Mouse (Mus musculus): ENCODE data around the gene Flt3l. TPM values are rescaled to one million over a fixed set of nuclear protein-coding genes. Genes with fewer than 3 reads are reported as not detected.
A peak's percentile ranks its signal among the peaks of the same experiment; 100 is the strongest.
"Not testable (repeated sequence)": the region's sequence is repeated elsewhere in the genome, so short reads cannot be mapped to it uniquely, and the experiment has no call there.

Gene Flt3l
- total and polyA plus RNA-seq, 2 experiments from 2014 or later, result 1.9 to 2.3 TPM

GRCm38 (mm10) chr7:45179469-45179868 is 43.2 kb upstream of the Flt3l start, which contains the start of gene Gfy:
Gene Gfy (minus strand): TSS chr7:45179569.
- no peak for ATAC-seq
- Histone ChIP-seq H3K4me3 (ENCODE audit: low read depth, low read length) (no peak within 1 kb of the TSS), H3K4me1 (ENCODE audit: insufficient read depth) (no peaks in the 10 kb centered on the region; the same call in 1 of the 2 replicates), H3K4me2 (ENCODE audit: low read depth) (no peak within 1 kb of the TSS), H3K27me3 (ENCODE audit: insufficient read depth, low read length) (peaks cover 92% of the 10 kb centered on the region), H3K9me3 (ENCODE audit: low read length) (no peaks in the 10 kb centered on the region), H3K27ac (ENCODE audit: low read depth, low read length) (no peak within 1 kb of the TSS), H3K36me3 (ENCODE audit: insufficient read depth) (no peaks in the 10 kb centered on the region), H3K9ac (no peak within 1 kb of the TSS)
- no peak for TF ChIP-seq CTCF (IDR thresholded peaks at IDR 0.05; ENCODE audit: low read depth)
- 23% methylated on average over 7 of the region's 7 CpGs for WGBS
- DNase-seq, result no peak

DNA sequence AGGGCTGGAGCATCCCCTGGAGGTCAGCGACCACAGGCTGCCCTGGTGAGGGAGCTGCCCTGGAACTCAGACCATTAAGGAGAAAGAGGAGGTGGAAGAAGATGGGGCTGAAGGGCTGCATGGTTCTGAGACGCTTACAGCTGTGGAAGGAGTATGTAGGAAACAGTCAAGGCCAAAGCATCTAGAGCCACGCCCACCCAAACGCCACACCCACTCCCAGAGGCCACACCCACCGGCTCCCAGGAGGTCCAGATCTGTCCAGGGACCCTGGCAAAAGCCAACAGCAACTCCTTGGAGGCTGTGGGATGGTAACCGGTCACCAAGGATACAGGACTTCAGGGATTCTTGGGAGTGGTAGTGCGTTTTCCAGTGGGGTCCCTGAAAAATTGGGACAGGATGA is 42.3 kb upstream of the Flt3l start:
- DNase-seq (no peak), ATAC-seq (no peak)
- whole genome bisulfite sequencing, result 32% methylated on average over 7 of the region's 7 CpGs
- no peaks in the 10 kb centered on the region; the same call in 1 of the 2 replicates for H3K4me1 ChIP-seq (ENCODE audit: insufficient read depth)
- no peak for TF ChIP-seq CTCF (IDR thresholded peaks at IDR 0.05; ENCODE audit: low read depth)
- H3K4me3 ChIP-seq (ENCODE audit: low read depth, low read length), result no peak overlapping the region
- no peak overlapping the region for H3K27ac ChIP-seq (ENCODE audit: low read depth, low read length)
- no peaks in the 10 kb centered on the region for H3K36me3 ChIP-seq (ENCODE audit: insufficient read depth)
- H3K9ac ChIP-seq, result no peak overlapping the region
- no peaks in the 10 kb centered on the region for H3K9me3 ChIP-seq (ENCODE audit: low read length)
- H3K4me2 ChIP-seq (ENCODE audit: low read depth), result no peak overlapping the region
- peaks cover 91% of the 10 kb centered on the region for H3K27me3 ChIP-seq (ENCODE audit: insufficient read depth, low read length)

DNA sequence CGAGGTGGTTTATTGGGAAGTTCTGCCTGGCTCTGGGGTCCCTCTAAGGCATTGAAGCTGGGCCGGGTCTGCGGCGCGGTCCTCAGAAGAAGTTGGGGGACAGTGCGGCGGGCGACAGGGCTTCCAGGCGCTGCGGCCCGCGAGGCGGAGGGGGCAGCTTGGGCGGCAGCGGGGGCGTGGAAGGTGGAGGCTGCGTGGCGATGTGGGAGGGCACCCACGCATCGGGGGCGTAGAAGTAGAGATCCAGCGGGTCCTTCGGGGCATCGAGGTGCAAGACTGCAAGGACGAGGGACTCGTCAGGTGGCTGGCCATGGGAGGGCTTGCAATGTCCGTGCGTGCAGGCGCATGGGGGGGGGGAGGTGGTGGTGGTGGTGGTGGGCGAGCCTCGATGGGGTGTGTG is 40.1 kb upstream of the Flt3l start:
- no peak for ATAC-seq
- H3K4me3 ChIP-seq (ENCODE audit: low read depth, low read length), result peak overlapping the region; percentile 22
- 0 out of 2 replicates have a peak overlapping the region, but pooled peaks have one; percentile 6 for H3K9ac ChIP-seq
- no peaks in the 10 kb centered on the region for H3K9me3 ChIP-seq (ENCODE audit: low read length)
- peak overlapping the region; percentile 36 for H3K4me2 ChIP-seq (ENCODE audit: low read depth)
- H3K27me3 ChIP-seq (ENCODE audit: insufficient read depth, low read length), result peaks cover 71% of the 10 kb centered on the region
- TF ChIP-seq CTCF (IDR thresholded peaks at IDR 0.05; ENCODE audit: low read depth), result no peak
- no peaks in the 10 kb centered on the region; the same call in 1 of the 2 replicates for H3K4me1 ChIP-seq (ENCODE audit: insufficient read depth)
- WGBS, result 6% methylated on average over 26 of the region's 31 CpGs
- DNase-seq, result no peak
- no peaks in the 10 kb centered on the region for H3K36me3 ChIP-seq (ENCODE audit: insufficient read depth)
- no peak overlapping the region for H3K27ac ChIP-seq (ENCODE audit: low read depth, low read length)

- peak overlapping the region; percentile 36 for H3K4me2 ChIP-seq (ENCODE audit: low read depth)
- peak overlapping the region; percentile 22 for H3K4me3 ChIP-seq (ENCODE audit: low read depth, low read length)
- H3K9ac ChIP-seq, result 0 out of 2 replicates have a peak overlapping the region, but pooled peaks have one; percentile 6
- no peak for DNase-seq
- H3K9me3 ChIP-seq (ENCODE audit: low read length), result no peaks in the 10 kb centered on the region
- TF ChIP-seq CTCF (IDR thresholded peaks at IDR 0.05; ENCODE audit: low read depth), result no peak
- ATAC-seq, result no peak
- H3K27me3 ChIP-seq (ENCODE audit: insufficient read depth, low read length), result peaks cover 67% of the 10 kb centered on the region
- H3K36me3 ChIP-seq (ENCODE audit: insufficient read depth), result no peaks in the 10 kb centered on the region
- H3K4me1 ChIP-seq (ENCODE audit: insufficient read depth), result no peaks in the 10 kb centered on the region; the same call in 1 of the 2 replicates
- no peak overlapping the region for H3K27ac ChIP-seq (ENCODE audit: low read depth, low read length)
- WGBS, result under 1% methylated on average over 23 of the region's 23 CpGs
These were observed 39.7 kb upstream of the Flt3l start for GRCm38 (mm10) chr7:45175929-45176328.

DNA sequence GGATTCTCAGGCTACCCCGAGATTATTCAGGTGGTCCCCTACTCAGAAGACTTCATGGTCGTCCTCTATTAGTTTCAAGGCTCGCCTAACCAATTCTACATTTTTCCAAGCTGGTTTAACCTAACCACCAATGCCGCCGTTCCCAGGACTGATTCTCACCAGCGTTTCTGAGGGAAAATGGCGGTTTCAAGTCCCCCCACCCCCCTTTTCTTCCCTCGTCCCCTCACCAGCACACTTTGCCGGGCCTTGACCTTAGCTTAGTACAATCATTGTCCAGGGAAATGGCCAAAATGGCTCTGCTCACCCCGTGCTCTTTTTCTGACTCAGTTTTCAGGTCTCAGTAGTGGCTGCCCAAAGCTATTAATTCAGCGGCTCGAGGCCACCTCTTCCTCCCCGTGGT is 39.2 kb upstream of the Flt3l start:
- no peak overlapping the region for H3K9ac ChIP-seq
- H3K9me3 ChIP-seq (ENCODE audit: low read length), result no peaks in the 10 kb centered on the region
- H3K4me3 ChIP-seq (ENCODE audit: low read depth, low read length), result no peak overlapping the region
- no peaks in the 10 kb centered on the region; the same call in 1 of the 2 replicates for H3K4me1 ChIP-seq (ENCODE audit: insufficient read depth)
- 2% methylated on average over 13 of the region's 13 CpGs for WGBS
- no peak overlapping the region for H3K4me2 ChIP-seq (ENCODE audit: low read depth)
- H3K27me3 ChIP-seq (ENCODE audit: insufficient read depth, low read length), result peaks cover 61% of the 10 kb centered on the region
- no peak overlapping the region for H3K27ac ChIP-seq (ENCODE audit: low read depth, low read length)
- no peaks in the 10 kb centered on the region for H3K36me3 ChIP-seq (ENCODE audit: insufficient read depth)
- ATAC-seq (no peak), DNase-seq (no peak)
- TF ChIP-seq CTCF (IDR thresholded peaks at IDR 0.05; ENCODE audit: low read depth), result no peak

DNA sequence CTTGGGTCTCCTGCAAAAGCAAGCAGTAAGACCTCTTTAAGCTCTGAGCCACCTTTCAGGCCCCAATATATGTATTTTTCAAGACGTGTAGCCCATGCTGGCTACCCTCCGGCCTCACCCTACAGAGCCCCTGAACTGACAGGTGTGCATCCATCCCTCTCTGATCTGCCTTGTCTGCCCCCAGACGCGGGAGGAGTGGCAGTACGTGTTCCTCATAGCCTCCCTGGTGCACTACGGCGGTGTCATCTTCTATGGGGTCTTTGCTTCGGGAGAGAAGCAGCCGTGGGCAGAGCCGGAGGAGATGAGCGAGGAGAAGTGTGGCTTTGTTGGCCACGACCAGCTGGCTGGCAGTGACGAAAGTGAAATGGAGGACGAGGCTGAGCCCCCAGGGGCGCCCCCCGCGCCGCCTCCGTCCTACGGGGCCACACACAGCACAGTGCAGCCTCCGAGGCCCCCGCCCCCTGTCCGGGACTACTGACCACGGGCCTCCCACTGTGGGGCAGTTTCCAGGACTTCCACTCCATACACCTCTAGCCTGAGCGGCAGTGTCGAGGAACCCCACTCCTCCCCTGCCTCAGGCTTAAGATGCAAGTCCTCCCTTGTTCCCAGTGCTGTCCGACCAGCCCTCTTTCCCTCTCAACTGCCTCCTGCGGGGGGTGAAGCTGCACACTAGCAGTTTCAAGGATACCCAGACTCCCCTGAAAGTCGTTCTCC is 38.5 kb upstream of the Flt3l start:
- ATAC-seq (0 out of 2 replicates have a peak, but pooled peaks have one; percentile 32), DNase-seq (no peak)
- Histone ChIP-seq H3K4me1 (ENCODE audit: insufficient read depth) (no peaks in the 10 kb centered on the region; the same call in 1 of the 2 replicates), H3K9ac (no peak overlapping the region), H3K4me3 (ENCODE audit: low read depth, low read length) (no peak overlapping the region), H3K36me3 (ENCODE audit: insufficient read depth) (no peaks in the 10 kb centered on the region), H3K27me3 (ENCODE audit: insufficient read depth, low read length) (peaks cover 55% of the 10 kb centered on the region), H3K9me3 (ENCODE audit: low read length) (no peaks in the 10 kb centered on the region), H3K4me2 (ENCODE audit: low read depth) (no peak overlapping the region), H3K27ac (ENCODE audit: low read depth, low read length) (no peak overlapping the region)
- 6% methylated on average over 28 of the region's 29 CpGs for WGBS
- TF ChIP-seq CTCF (IDR thresholded peaks at IDR 0.05; ENCODE audit: low read depth), result no peak

GRCm38 (mm10) chr7:45173772-45174171 is 37.5 kb upstream of the Flt3l start:
- TF ChIP-seq CTCF (IDR thresholded peaks at IDR 0.05; ENCODE audit: low read depth), result peak; percentile 61
- 58% methylated on average over 1 of the region's 1 CpGs for WGBS
- not testable (repeated sequence) for DNase-seq; H3K27ac ChIP-seq (ENCODE audit: low read depth, low read length); H3K4me2 ChIP-seq (ENCODE audit: low read depth); ATAC-seq; H3K4me3 ChIP-seq (ENCODE audit: low read depth, low read length); H3K9ac ChIP-seq; H3K36me3 ChIP-seq (ENCODE audit: insufficient read depth); H3K4me1 ChIP-seq (ENCODE audit: insufficient read depth); H3K9me3 ChIP-seq (ENCODE audit: low read length)
- H3K27me3 ChIP-seq (ENCODE audit: insufficient read depth, low read length), result peaks cover 45% of the 10 kb centered on the region
